Mouse (Mus musculus) ovary, adult 10 weeks (tissue): ENCODE results near the gene Stard5. TPM values are rescaled to one million over a fixed set of nuclear protein-coding genes. Genes with fewer than 3 reads are reported as not detected.

Experiments used
- polyA plus RNA-seq: library from polyadenylated mRNA; stranded (reverse); fragments of 350-450 nt; fragmentation: Illumina TruSeq; extraction: RNeasy Lipid Tissue Mini Kit (QIAGEN cat#74804); gene quantifications from one replicate; pipeline ENCODE4 v1.2.3, GENCODE M21; 2014

Gene Stard5
- polyA plus RNA-seq: 27.4 TPM

GRCm38 (mm10) chr7:83631828-83632681 lies at the start of gene Stard5:
TSS of gene Stard5 (plus strand) at chr7:83631959.

GRCm38 (mm10) chr7:83584639-83585471 lies 46.9 kb upstream of the Stard5 start, which contains the start of gene Tmc3:
TSS of gene Tmc3 (plus strand) at chr7:83584927.

Other genes starting within 250 kb of the Stard5 start
- 0.26 TPM for gene Tmc3, start 47.0 kb upstream of the Stard5 start, polyA plus RNA-seq
- gene Il16, start 113.8 kb downstream of the Stard5 start, polyA plus RNA-seq: 2.0 TPM
- gene Cfap161, start 162.9 kb downstream of the Stard5 start, polyA plus RNA-seq: 6.8 TPM